Mouse (Mus musculus) MEL (cell line): Measurements from ENCODE around the gene Cdcp1. TPM values are rescaled to one million over a fixed set of nuclear protein-coding genes. Genes with fewer than 3 reads are reported as not detected.

Source experiments
- DNase-seq: peaks from one replicate; pipeline ENCODE4 v3.0.0; 2011; ENCODE audit warnings: low read depth, low spot score
- H3K27ac ChIP-seq: 2 replicates; pipeline ENCODE4 v1.5.1; 2012; ENCODE audit warnings: low read depth, mild to moderate bottlenecking, control low read depth, low read length, moderate library complexity; ENCODE audit not compliant: control insufficient read depth
- H3K27me3 ChIP-seq, 2 experiments: fragments of 150-350 bp in 1 of 2; sonication (generic) in 1 of 2; 2 replicates each; pipeline ENCODE4 v1.6.1; 2012; ENCODE audit warnings: low read length in 2 of 2, mild to moderate bottlenecking in 2 of 2, improper control_type of control experiment in 1 of 2, moderate library complexity in 1 of 2; ENCODE audit not compliant: insufficient read depth in 2 of 2, control insufficient read depth in 1 of 2
- H3K36me3 ChIP-seq, 2 experiments: 2 replicates each; pipeline ENCODE4 v1.6.1; 2012 to 2014; ENCODE audit warnings: low read length in 2 of 2, improper control_type of control experiment in 1 of 2, inconsistent platforms in 1 of 2, mild to moderate bottlenecking in 1 of 2; ENCODE audit not compliant: insufficient read depth in 2 of 2, control insufficient read depth in 1 of 2
- H3K4me1 ChIP-seq, 2 experiments: fragments of 150-350 bp in 1 of 2; sonication (generic) in 1 of 2; 2 replicates each; pipeline ENCODE4 v1.6.1; 2012; ENCODE audit warnings: low read length in 2 of 2, improper control_type of control experiment in 1 of 2, mild to moderate bottlenecking in 1 of 2; ENCODE audit not compliant: insufficient read depth in 2 of 2, control insufficient read depth in 1 of 2
- H3K4me3 ChIP-seq, 2 experiments: fragments of 150-350 bp in 1 of 2; sonication (generic) in 1 of 2; 2 replicates each; pipeline ENCODE4 v1.5.1; 2012; ENCODE audit warnings: low read depth in 2 of 2, low read length in 2 of 2, mild to moderate bottlenecking in 2 of 2, moderate library complexity in 2 of 2, control low read depth in 1 of 2, improper control_type of control experiment in 1 of 2; ENCODE audit not compliant: control insufficient read depth in 1 of 2, insufficient read depth in 1 of 2
- H3K79me2 ChIP-seq: 2 replicates; pipeline ENCODE4 v1.6.1; 2012; ENCODE audit warnings: mild to moderate bottlenecking, low read length, moderate library complexity; ENCODE audit not compliant: control insufficient read depth, poor library complexity, insufficient read depth
- H3K9ac ChIP-seq: 2 replicates; pipeline ENCODE4 v1.6.1; 2012; ENCODE audit warnings: low read depth, mild to moderate bottlenecking, control low read depth, low read length, moderate library complexity; ENCODE audit not compliant: control insufficient read depth, poor library complexity, severe bottlenecking
- H3K9me3 ChIP-seq: fragments of 150-350 bp; sonication (generic); replicated peaks from 2 replicates; pipeline ENCODE4 v1.6.1; 2012; ENCODE audit warnings: mild to moderate bottlenecking, low read length, improper control_type of control experiment, moderate library complexity; ENCODE audit not compliant: insufficient read depth
- CHD2 ChIP-seq: IDR thresholded peaks from 2 replicates; pipeline ENCODE4 v1.6.1; 2011; ENCODE audit warnings: low read length, improper control_type of control experiment
- CTCF ChIP-seq, 3 experiments: IDR thresholded peaks in 2 of 3; conservative IDR thresholded peaks in 1 of 3; 2 replicates each; pipeline ENCODE4 v1.5.1; 2011 to 2012; ENCODE audit warnings: low read length in 3 of 3, low read depth in 2 of 3, mild to moderate bottlenecking in 2 of 3, improper control_type of control experiment in 1 of 3, inconsistent platforms in 1 of 3, mixed read lengths in 1 of 3, moderate library complexity in 1 of 3; ENCODE audit not compliant: control insufficient read depth in 1 of 3, insufficient read depth in 1 of 3, poor library complexity in 1 of 3, severe bottlenecking in 1 of 3
- EP300 ChIP-seq, 2 experiments: IDR thresholded peaks; 2 replicates each; pipeline ENCODE4 v1.6.1; 2011; ENCODE audit warnings: improper control_type of control experiment in 2 of 2, low read length in 2 of 2, low read depth in 1 of 2, mild to moderate bottlenecking in 1 of 2
- ETS1 ChIP-seq: IDR thresholded peaks from 2 replicates; pipeline ENCODE4 v1.6.1; 2012; ENCODE audit warnings: low read depth, mild to moderate bottlenecking, inconsistent platforms, low read length, improper control_type of control experiment, moderate library complexity
- GATA1 ChIP-seq: IDR thresholded peaks from 2 replicates; pipeline ENCODE4 v1.6.1; 2011; ENCODE audit warnings: low read depth, low read length, improper control_type of control experiment
- KAT2A ChIP-seq: conservative IDR thresholded peaks from 2 replicates; pipeline ENCODE4 v1.6.1; 2012; ENCODE audit warnings: low read depth, low read length, improper control_type of control experiment, inconsistent platforms
- MAX ChIP-seq: IDR thresholded peaks from 2 replicates; pipeline ENCODE4 v1.6.1; 2011; ENCODE audit warnings: low read length, improper control_type of control experiment
- MYB ChIP-seq: IDR thresholded peaks from 2 replicates; pipeline ENCODE4 v1.6.1; 2011; ENCODE audit warnings: mild to moderate bottlenecking, low read depth, low read length, improper control_type of control experiment
- MYC ChIP-seq: IDR thresholded peaks from 2 replicates; pipeline ENCODE4 v1.6.1; 2011; ENCODE audit warnings: low read depth, mild to moderate bottlenecking, low read length, improper control_type of control experiment, moderate library complexity
- NELFE ChIP-seq: IDR thresholded peaks from 2 replicates; pipeline ENCODE4 v1.6.1; 2011; ENCODE audit warnings: low read depth, low read length, improper control_type of control experiment
- POLR2AphosphoS5 ChIP-seq: IDR thresholded peaks from 2 replicates; pipeline ENCODE4 v1.6.1; 2012; ENCODE audit warnings: low read depth, borderline replicate concordance, mild to moderate bottlenecking, inconsistent platforms, low read length, moderate library complexity, mixed read lengths
- RAD21 ChIP-seq: IDR thresholded peaks from 2 replicates; pipeline ENCODE4 v1.6.1; 2011; ENCODE audit warnings: mild to moderate bottlenecking, low read depth, low read length, improper control_type of control experiment
- SMC3 ChIP-seq: IDR thresholded peaks from 2 replicates; pipeline ENCODE4 v1.6.1; 2011; ENCODE audit warnings: low read depth, low read length, improper control_type of control experiment
- TAL1 ChIP-seq: IDR thresholded peaks from 2 replicates; pipeline ENCODE4 v1.6.1; 2012; ENCODE audit warnings: mild to moderate bottlenecking, inconsistent platforms, low read length, moderate library complexity, mixed read lengths
- TCF12 ChIP-seq: IDR thresholded peaks from 2 replicates; pipeline ENCODE4 v1.6.1; 2014; ENCODE audit warnings: low read depth, mild to moderate bottlenecking, inconsistent platforms, low read length, improper control_type of control experiment, moderate library complexity
- ZNF384 ChIP-seq: IDR thresholded peaks from 2 replicates; pipeline ENCODE4 v1.6.1; 2012; ENCODE audit warnings: low read depth, mild to moderate bottlenecking, inconsistent platforms, low read length, improper control_type of control experiment
- polyA plus RNA-seq, 2 experiments: library from polyadenylated mRNA; stranded (reverse) in 1 of 2; unstranded in 1 of 2; fragments of >175 nt in 1 of 2; fragments of >200 nt in 1 of 2; gene quantifications; 2 replicates each; pipeline versions ENCODE4 v1.2.1 to v1.2.4; 2012; ENCODE audit warnings: low replicate concordance in 2 of 2, low read depth in 1 of 2; ENCODE audit not compliant: insufficient read length in 2 of 2, insufficient read depth in 1 of 2, missing spikeins in 1 of 2
- total RNA-seq: library from RNA; depleted of rRNA; stranded (reverse); fragments of 300-350 nt; gene quantifications from 2 replicates; pipeline ENCODE4 v1.2.3, GENCODE M21; 2012

The Cdcp1 gene
- total and polyA plus RNA-seq, 3 experiments = not detected

- Histone ChIP-seq H3K79me2 (no peaks in the 10 kb centered on the region), H3K27ac (no peak overlapping the region), H3K9ac (no peak overlapping the region), H3K4me1 (no peaks in the 10 kb centered on the region), H3K4me3 (no peak overlapping the region), H3K36me3 (no peaks in the 10 kb centered on the region), H3K27me3 (no peaks in the 10 kb centered on the region; a peak in 3 of 4 replicates), H3K9me3 (no peaks in the 10 kb centered on the region)
- no peak for DNase-seq
- TF ChIP-seq TAL1 = no peak
- TF ChIP-seq GATA1 = 0 out of 2 replicates have a peak, but pooled peaks have one; percentile 34
- TF ChIP-seq NELFE = no peak
- TF ChIP-seq KAT2A = no peak
- no peak for TF ChIP-seq MYC
- peak; percentile 65 for TF ChIP-seq ZNF384
- no peak for TF ChIP-seq ETS1
- TF ChIP-seq TCF12 = peak; percentile 60; the same call in 1 of the 2 replicates
- TF ChIP-seq EP300 (IDR thresholded peaks at IDR 0.05; ENCODE audit: low read depth in 1 of 2, low read length in 2 of 2) = peak; percentile 13 to 46; a peak in 1 of 4 replicates
Measured at GRCm38 (mm10) chr9:123247992-123248391, 32.2 kb upstream of the Cdcp1 start.

GRCm38 (mm10) chr9:123245146-123245545 lies 29.3 kb upstream of the Cdcp1 start:
- H3K79me2 ChIP-seq = no peaks in the 10 kb centered on the region
- H3K4me1 ChIP-seq = no peaks in the 10 kb centered on the region
- no peaks in the 10 kb centered on the region; a peak in 4 of 4 replicates for H3K27me3 ChIP-seq
- H3K9me3 ChIP-seq = no peaks in the 10 kb centered on the region
- no peaks in the 10 kb centered on the region for H3K36me3 ChIP-seq
- no peak overlapping the region for H3K27ac ChIP-seq
- no peak for DNase-seq
- no peak overlapping the region for H3K9ac ChIP-seq
- H3K4me3 ChIP-seq = no peak overlapping the region
- TF ChIP-seq SMC3 (no peak), ETS1 (no peak), RAD21 (no peak), MYB (no peak), CHD2 (no peak), POLR2AphosphoS5 (no peak), MAX (no peak), GATA1 (no peak), EP300 (IDR thresholded peaks at IDR 0.05; ENCODE audit: low read depth in 1 of 2, low read length in 2 of 2) (no peak)
- TF ChIP-seq, all 39 proteins: peak for 0

- Histone ChIP-seq H3K27ac (no peak overlapping the region), H3K4me3 (no peak overlapping the region), H3K9ac (no peak overlapping the region), H3K4me1 (no peaks in the 10 kb centered on the region), H3K9me3 (no peaks in the 10 kb centered on the region), H3K27me3 (no peaks in the 10 kb centered on the region; a peak in 3 of 4 replicates), H3K36me3 (no peaks in the 10 kb centered on the region), H3K79me2 (no peaks in the 10 kb centered on the region)
- TF ChIP-seq ZNF384 (peak; percentile 38; the same call in 1 of the 2 replicates), CTCF (IDR thresholded peaks at IDR 0.05 in 2 of 3, conservative IDR thresholded peaks at IDR 0.05 in 1 of 3; ENCODE audit: control insufficient read depth in 1 of 3, insufficient read depth in 1 of 3, low read depth in 2 of 3, low read length in 3 of 3, poor library complexity in 1 of 3, severe bottlenecking in 1 of 3) (no peak)
- DNase-seq = no peak
Measured at GRCm38 (mm10) chr9:123243988-123244387, 28.1 kb upstream of the Cdcp1 start.
